Mouse (Mus musculus) liver, embryonic 16.5 days (tissue): ENCODE measurements around the gene Gm37240. TPM values are rescaled to one million over a fixed set of nuclear protein-coding genes. Genes with fewer than 3 reads are reported as not detected.

Experiments
- ATAC-seq: fragments of 200-750 bp; cut with Nextera tagmentation; 2 replicates; pipeline ENCODE4 v1.8.0; 2017; ENCODE audit warnings: low read depth, mild to moderate bottlenecking, moderate number of reproducible peaks, moderate library complexity
- H3K27ac ChIP-seq: fragments of 300-500 bp; sonication (generic); 2 replicates; pipeline ENCODE4 v1.5.1; 2014; ENCODE audit warnings: mild to moderate bottlenecking, low read length
- H3K27me3 ChIP-seq: fragments of 300-500 bp; sonication (generic); 2 replicates; pipeline ENCODE4 v1.6.1; 2014; ENCODE audit warnings: low read depth, low read length, mixed read lengths; ENCODE audit not compliant: control insufficient read depth, insufficient read depth
- H3K36me3 ChIP-seq: fragments of 300-500 bp; sonication (generic); 2 replicates; pipeline ENCODE4 v1.6.1; 2014; ENCODE audit warnings: mild to moderate bottlenecking; ENCODE audit not compliant: control insufficient read depth, insufficient read depth
- H3K4me1 ChIP-seq: fragments of 300-500 bp; sonication (generic); 2 replicates; pipeline ENCODE4 v1.6.1; 2014; ENCODE audit warnings: low read depth, low read length, mixed read lengths; ENCODE audit not compliant: control insufficient read depth
- H3K4me2 ChIP-seq: fragments of 300-500 bp; sonication (generic); 2 replicates; pipeline ENCODE4 v1.6.1; 2014; ENCODE audit warnings: low read depth, low read length, mixed read lengths
- H3K4me3 ChIP-seq: fragments of 300-500 bp; sonication (generic); 2 replicates; pipeline ENCODE4 v1.5.1; 2014; ENCODE audit warnings: low read depth, mild to moderate bottlenecking, low read length
- H3K9ac ChIP-seq: fragments of 300-500 bp; sonication (generic); 2 replicates; pipeline ENCODE4 v1.6.1; 2014; ENCODE audit warnings: low read depth, low read length
- H3K9me3 ChIP-seq: fragments of 300-500 bp; sonication (generic); replicated peaks from 2 replicates; pipeline ENCODE4 v1.6.1; 2016; ENCODE audit warnings: low read length; ENCODE audit not compliant: control insufficient read depth
- WGBS: fragments of 180-500 bp; shearing (Covaris S2); extraction: QIAGEN DNeasy Blood & Tissue Kit; methylation state at CpG from one replicate; pipeline ENCODE4 v1.1.7; 2014; ENCODE audit not compliant: insufficient replicate concordance; 5-methylcytosine and 5-hydroxymethylcytosine counted together
- polyA plus RNA-seq: library from polyadenylated mRNA; unstranded; fragments of >200 nt; fragmentation: Nextera tagmentation; extraction: Ambion mirVana; gene quantifications from 2 replicates; pipeline ENCODE4 v1.2.1, GENCODE M21; 2015

Gm37240 gene
- polyA plus RNA-seq, 1 experiment from 2014 or later = 0.65 TPM

DNA sequence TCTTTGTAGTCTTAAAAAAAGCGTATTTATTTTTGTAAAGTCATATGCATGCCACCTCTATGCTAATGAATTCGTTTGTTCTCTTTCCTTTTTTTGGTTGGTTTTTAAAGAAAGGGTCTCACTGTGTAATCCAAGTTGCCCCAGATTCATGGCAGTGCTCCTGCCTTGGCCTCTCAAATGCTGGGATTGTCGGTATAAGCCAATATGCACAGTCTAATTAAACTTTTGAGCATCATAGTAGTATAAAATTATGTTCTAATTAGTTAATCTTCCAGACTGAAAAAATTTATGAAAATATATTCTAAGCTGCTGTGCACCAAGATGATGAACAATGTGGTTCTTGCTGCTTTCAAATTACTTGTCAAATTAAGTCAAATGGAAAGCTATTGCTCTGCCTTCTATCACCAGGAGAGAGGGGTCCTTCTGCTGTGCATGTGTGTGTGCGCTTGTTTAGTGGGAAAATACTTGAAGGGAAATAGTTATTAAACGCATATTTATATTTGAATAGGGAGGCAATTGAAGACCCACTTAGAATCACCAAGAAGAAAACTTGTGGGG, 1291.6 kb downstream of the Gm37240 start:
- Histone ChIP-seq H3K4me2 (peak overlapping the region; percentile 57), H3K4me1 (peaks cover 3% of the 10 kb centered on the region), H3K9ac (no peak overlapping the region), H3K9me3 (no peaks in the 10 kb centered on the region), H3K36me3 (no peaks in the 10 kb centered on the region), H3K27ac (no peak overlapping the region), H3K4me3 (no peak overlapping the region), H3K27me3 (peaks cover 15% of the 10 kb centered on the region)
- WGBS = 34% methylated on average over 5 of the region's 5 CpGs
- no peak for ATAC-seq

DNA sequence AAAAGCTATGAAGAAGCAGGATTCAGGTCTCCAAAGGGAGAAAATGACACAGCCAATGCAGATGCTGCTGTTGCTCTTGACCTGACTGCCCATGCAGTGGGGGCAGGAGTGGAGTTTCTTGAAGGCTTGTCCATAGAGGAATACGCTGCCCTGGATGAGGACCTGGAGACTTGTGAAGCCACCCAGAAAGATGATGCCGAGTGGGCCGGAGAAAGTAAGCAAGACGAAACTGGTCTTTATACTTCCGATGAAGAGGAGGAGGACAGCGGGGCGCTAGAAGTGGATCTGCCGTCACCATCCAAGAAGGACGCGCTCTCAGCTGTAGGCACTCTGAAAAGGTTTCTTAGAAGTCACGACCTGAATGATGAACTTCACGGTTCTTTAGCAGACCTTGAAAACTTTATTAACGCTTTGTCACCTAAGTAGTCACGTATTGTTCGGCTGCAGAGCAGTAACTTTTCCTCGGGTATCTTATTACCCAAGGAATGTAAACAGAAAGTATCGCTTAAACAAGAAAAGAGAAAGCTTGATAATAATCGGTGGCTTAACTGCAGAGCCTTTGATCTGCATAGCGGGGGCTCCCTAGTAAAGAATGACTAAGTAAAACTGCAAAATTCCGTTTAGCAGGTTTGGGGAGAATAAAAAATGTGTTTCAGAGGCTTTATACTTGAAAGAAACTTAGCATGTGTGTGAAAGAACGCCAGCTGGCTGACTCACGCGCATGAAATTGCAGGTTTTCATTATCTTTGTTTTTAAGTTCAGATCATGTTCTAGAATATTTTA, 1292.2 kb downstream of the Gm37240 start:
- Histone ChIP-seq H3K27ac (no peak overlapping the region), H3K4me2 (peak overlapping the region; percentile 57), H3K9me3 (no peaks in the 10 kb centered on the region), H3K36me3 (no peaks in the 10 kb centered on the region), H3K27me3 (peaks cover 15% of the 10 kb centered on the region), H3K9ac (peak overlapping the region; percentile 18; the same call in 1 of the 2 replicates), H3K4me3 (peak overlapping the region; percentile 54), H3K4me1 (peaks cover 3% of the 10 kb centered on the region)
- 5% methylated on average over 23 of the region's 23 CpGs for WGBS
- ATAC-seq = no peak

DNA sequence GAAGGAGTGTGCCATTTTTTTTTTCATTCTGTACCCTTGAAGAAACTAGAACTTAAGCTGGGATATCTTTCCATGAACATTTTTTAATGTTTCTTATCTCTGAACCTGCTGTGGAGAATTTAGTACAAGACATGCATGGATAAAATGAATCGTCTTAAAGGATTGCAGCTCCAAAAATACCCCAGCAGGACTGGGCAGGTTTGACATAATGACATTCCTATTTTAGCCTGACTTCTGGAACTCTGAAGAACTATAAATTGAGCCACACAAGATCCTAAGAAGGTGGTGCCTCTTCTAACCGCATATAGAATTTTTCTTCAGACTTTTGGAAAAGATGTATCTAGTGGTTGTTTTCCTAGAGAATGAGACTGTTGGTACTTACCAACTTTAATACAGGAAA, 1294.0 kb downstream of the Gm37240 start, which contains the start of gene Tigd4:
Gene Tigd4 (plus strand): TSS at position 301 of the 400 bp plus-strand sequence.
- 68% methylated on average over 2 of the region's 2 CpGs for WGBS

DNA sequence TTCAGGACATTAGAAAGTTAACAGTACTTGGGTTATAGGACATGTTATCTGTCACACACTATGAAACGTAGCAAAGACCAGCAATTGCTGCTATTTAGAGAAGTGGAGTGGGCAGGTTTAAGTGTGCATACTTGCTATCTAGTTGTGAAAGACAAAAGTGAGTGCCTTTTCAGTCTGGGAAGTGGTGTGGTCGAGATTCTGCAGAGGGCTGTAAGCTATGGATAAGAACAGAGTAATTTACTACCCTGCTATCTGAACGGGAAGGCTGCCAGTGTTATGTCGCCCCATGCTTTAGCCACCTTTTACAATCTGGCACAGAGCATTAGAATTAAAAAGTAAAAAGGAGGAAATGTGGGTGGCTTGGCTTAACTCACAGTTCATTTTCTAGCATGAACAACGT, 1300.6 kb downstream of the Gm37240 start:
- Histone ChIP-seq H3K9ac (no peak overlapping the region), H3K4me3 (no peak overlapping the region), H3K27me3 (no peaks in the 10 kb centered on the region; the same call in none of the 2 replicates), H3K4me1 (peaks cover 8% of the 10 kb centered on the region; the same call in 1 of the 2 replicates), H3K27ac (no peak overlapping the region), H3K9me3 (no peaks in the 10 kb centered on the region), H3K36me3 (no peaks in the 10 kb centered on the region), H3K4me2 (no peak overlapping the region)
- no peak for ATAC-seq
- 23% methylated on average over 5 of the region's 5 CpGs for WGBS

More for the DNA sequence above, 1294.0 kb downstream of the Gm37240 start, which contains the start of gene Tigd4:
- no peaks in the 10 kb centered on the region for H3K36me3 ChIP-seq
- peaks cover 15% of the 10 kb centered on the region for H3K27me3 ChIP-seq
- no peak within 1 kb of the TSS for H3K27ac ChIP-seq
- no peak within 1 kb of the TSS for H3K9ac ChIP-seq
- ATAC-seq = no peak
- H3K4me1 ChIP-seq = peaks cover 3% of the 10 kb centered on the region
- H3K4me2 ChIP-seq = no peak within 1 kb of the TSS
- no peaks in the 10 kb centered on the region for H3K9me3 ChIP-seq
- no peak within 1 kb of the TSS for H3K4me3 ChIP-seq

DNA sequence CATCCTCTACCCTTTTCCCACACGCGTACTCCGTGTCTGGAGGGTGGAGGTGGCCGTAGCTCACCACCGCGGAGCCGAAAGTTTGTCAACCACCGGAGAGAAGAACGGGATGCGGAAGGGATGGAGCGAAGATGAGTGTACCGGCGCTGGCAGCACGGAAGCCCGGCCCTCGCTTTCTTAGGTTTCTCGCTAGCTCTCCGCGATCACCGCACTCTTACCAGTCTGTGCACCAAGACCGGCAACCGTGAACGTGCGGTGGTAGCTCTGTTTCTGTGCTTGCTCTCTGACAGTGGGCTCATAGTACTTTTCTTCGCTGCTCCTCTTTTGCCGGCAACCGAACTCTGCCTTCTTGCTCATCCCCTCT, 1304.4 kb downstream of the Gm37240 start:
- H3K4me1 ChIP-seq = peaks cover 15% of the 10 kb centered on the region; the same call in 1 of the 2 replicates
- WGBS = under 1% methylated on average over 27 of the region's 27 CpGs
- H3K27me3 ChIP-seq = no peaks in the 10 kb centered on the region; the same call in 1 of the 2 replicates
- H3K36me3 ChIP-seq = no peaks in the 10 kb centered on the region
- ATAC-seq = no peak
- peak overlapping the region; percentile 93 for H3K4me2 ChIP-seq
- peak overlapping the region; percentile 81 for H3K4me3 ChIP-seq
- no peaks in the 10 kb centered on the region for H3K9me3 ChIP-seq
- no peak overlapping the region for H3K27ac ChIP-seq
- peak overlapping the region; percentile 56 for H3K9ac ChIP-seq

DNA sequence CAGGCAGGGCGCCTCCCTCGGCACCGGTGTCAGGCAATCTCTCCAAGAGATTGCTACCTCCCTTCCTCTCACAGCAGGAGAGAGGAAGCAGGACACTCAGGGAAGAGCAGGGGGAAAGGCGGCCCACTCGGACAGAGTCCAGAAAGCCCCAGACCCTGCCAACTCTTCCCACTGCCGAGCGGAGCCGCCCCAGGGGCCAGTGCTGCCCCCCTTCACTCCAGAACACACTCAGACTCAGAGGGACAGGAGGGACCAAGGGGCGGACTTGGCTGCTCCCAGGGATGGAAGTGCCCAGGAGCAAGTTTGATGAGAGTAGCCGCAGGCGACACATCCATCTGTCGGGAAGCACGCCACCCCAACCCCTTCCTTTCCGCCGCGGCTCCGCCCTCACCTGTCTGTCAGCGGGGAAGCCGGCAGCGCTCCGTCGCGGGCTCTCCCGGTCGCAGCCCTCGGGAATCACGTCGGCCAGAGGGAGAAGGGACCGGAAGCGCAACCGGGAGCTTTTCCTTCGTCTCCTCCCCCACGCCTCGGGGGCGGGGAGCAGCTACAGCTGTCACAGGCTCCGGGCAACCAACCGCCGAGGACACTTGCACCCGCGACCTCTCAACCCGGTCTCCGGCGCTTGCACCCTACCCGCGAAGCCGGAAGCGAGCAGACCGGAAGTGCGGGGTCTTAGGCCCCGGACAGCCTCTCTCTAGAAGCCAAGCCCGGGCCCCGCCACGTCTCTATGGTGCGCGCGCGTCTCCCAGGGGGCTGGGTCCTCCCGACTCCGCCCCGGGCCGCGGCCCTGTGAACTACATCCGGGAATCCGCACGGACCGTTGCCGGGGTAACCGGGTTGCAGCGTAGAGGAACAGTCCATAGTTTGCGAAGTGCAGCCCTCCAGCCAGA, 1305.0 kb downstream of the Gm37240 start, which contains the start of gene Arfip1:
Gene Arfip1 (minus strand): TSS at position 603 of the 890 bp plus-strand sequence.
- ATAC-seq = peak; percentile 99
- no peaks in the 10 kb centered on the region for H3K36me3 ChIP-seq
- peak within 1 kb of the TSS; percentile 69 for H3K27ac ChIP-seq
- under 1% methylated on average over 70 of the region's 70 CpGs for WGBS
- H3K4me3 ChIP-seq = peak within 1 kb of the TSS; percentile 81
- H3K9me3 ChIP-seq = no peaks in the 10 kb centered on the region
- H3K27me3 ChIP-seq = no peaks in the 10 kb centered on the region; the same call in 1 of the 2 replicates
- peaks cover 15% of the 10 kb centered on the region; the same call in 1 of the 2 replicates for H3K4me1 ChIP-seq
- peak within 1 kb of the TSS; percentile 69 for H3K9ac ChIP-seq
- H3K4me2 ChIP-seq = peak within 1 kb of the TSS; percentile 93

DNA sequence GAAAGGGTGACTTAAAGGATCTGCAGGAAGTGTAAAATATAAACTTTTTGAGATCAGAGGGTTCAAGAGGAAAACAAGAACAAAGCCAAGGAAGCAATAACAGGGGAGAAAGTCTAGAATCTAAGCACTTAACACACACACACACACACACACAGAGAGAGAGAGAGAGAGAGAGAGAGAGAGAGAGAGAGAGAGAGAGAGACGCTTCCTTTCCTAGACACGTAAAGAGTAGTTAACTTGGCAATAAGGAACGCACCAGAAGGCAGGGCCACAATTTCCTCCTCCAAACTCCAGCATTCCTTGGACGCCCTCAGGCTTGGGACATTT, 1305.7 kb downstream of the Gm37240 start:
- no peaks in the 10 kb centered on the region; the same call in 1 of the 2 replicates for H3K27me3 ChIP-seq
- peak overlapping the region; percentile 81 for H3K4me3 ChIP-seq
- no peaks in the 10 kb centered on the region for H3K9me3 ChIP-seq
- peak overlapping the region; percentile 93 for H3K4me2 ChIP-seq
- peak overlapping the region; percentile 69; the same call in 1 of the 2 replicates for H3K27ac ChIP-seq
- H3K4me1 ChIP-seq = peaks cover 15% of the 10 kb centered on the region; the same call in 1 of the 2 replicates
- H3K36me3 ChIP-seq = no peaks in the 10 kb centered on the region
- peak overlapping the region; percentile 69 for H3K9ac ChIP-seq
- 0% methylated on average over 4 of the region's 4 CpGs for WGBS
- no peak for ATAC-seq

DNA sequence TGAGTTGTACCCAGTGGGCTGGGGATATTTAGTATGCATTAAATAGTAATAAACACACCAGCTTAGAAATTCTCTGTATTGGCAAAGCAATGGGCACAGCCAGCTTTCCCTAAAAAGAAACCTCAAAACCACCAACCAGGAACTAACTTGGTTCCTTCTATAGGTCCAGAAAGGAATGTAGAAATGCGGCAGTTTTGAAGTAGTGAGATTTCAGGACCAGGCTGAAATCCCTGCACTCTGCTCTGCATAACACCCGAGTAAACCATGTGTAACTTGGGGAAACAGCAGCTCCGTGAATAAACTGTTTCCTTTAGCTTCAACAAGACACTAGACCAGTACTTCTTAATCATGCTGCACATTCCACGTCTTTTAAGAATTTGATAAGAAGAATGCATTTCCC, 1306.6 kb downstream of the Gm37240 start:
- H3K4me2 ChIP-seq = no peak overlapping the region
- no peaks in the 10 kb centered on the region for H3K9me3 ChIP-seq
- H3K27me3 ChIP-seq = no peaks in the 10 kb centered on the region; the same call in 1 of the 2 replicates
- H3K4me1 ChIP-seq = peaks cover 15% of the 10 kb centered on the region; the same call in 1 of the 2 replicates
- no peak for ATAC-seq
- no peaks in the 10 kb centered on the region for H3K36me3 ChIP-seq
- no peak overlapping the region for H3K27ac ChIP-seq
- H3K9ac ChIP-seq = no peak overlapping the region
- 19% methylated on average over 4 of the region's 4 CpGs for WGBS
- H3K4me3 ChIP-seq = no peak overlapping the region
